17 mouse cellular contexts compared by ENCODE assay signal in genomic region chr3:97313431-97313830, GRCm38 (mm10). TPM values are rescaled to one million over a fixed set of nuclear protein-coding genes. Genes with fewer than 3 reads are reported as not detected.
DNase-seq lines count a peak whose midpoint lies in the region; ATAC-seq and TF ChIP-seq lines count a peak whose summit lies in the region.
"Had no signal": no experiment of that assay in that cellular context is flagged by ENCODE, and none has a peak within 500 bp of the region (broad histone marks: within the 10 kb centered on the region; RNA-seq: fewer than 3 reads in every experiment).

No protein-coding gene starts in this region.

- no peak for TF ChIP-seq EP300 in lung, postnatal 0 days (IDR thresholded peaks at IDR 0.05)

- peak overlapping the region; percentile 79 for H3K27ac ChIP-seq in hindbrain, embryonic 10.5 days
- H3K27ac ChIP-seq in hindbrain, embryonic 16.5 days (ENCODE audit: low read depth, low read length), result no peak overlapping the region
- H3K27ac ChIP-seq in embryonic facial prominence, embryonic 12.5 days, result no peak overlapping the region
- H3K27ac ChIP-seq in limb, embryonic 10.5 days, result peak overlapping the region; percentile 65
- no peak overlapping the region for H3K27ac ChIP-seq in lung, postnatal 0 days (ENCODE audit: low read length)
- H3K27ac ChIP-seq: macrophage; neural tube, embryonic 12.5 days; stomach, postnatal 0 days had no signal

- H3K4me1 ChIP-seq in hindbrain, embryonic 10.5 days (replicated peaks), result peaks cover 47% of the 10 kb centered on the region
- peaks cover 15% of the 10 kb centered on the region for H3K4me1 ChIP-seq in hindbrain, embryonic 16.5 days (ENCODE audit: control insufficient read depth, insufficient read depth, low read depth, low read length)
- peaks cover 20% of the 10 kb centered on the region for H3K4me1 ChIP-seq in embryonic facial prominence, embryonic 12.5 days
- peaks cover 37% of the 10 kb centered on the region for H3K4me1 ChIP-seq in limb, embryonic 10.5 days
- peaks cover 10% of the 10 kb centered on the region; the same call in 1 of the 2 replicates for H3K4me1 ChIP-seq in lung, postnatal 0 days (ENCODE audit: insufficient read depth, low read depth, low read length)

- DNase-seq in hindbrain, embryonic 10.5 days (ENCODE audit: low spot score), result peak; percentile 47
- no peak for DNase-seq in limb, embryonic 10.5 days (ENCODE audit: low spot score)
- DNase-seq in retina, postnatal 1 day, result peak; percentile 62
- DNase-seq in lung, postnatal 0 days (ENCODE audit: low spot score), result no peak
- no peak for DNase-seq in gastrocnemius, postnatal 25 days
- DNase-seq: adrenal gland, postnatal 10 days; cerebellum, postnatal 25 days; kidney, postnatal 25 days; liver, postnatal 0 days; thymus, postnatal 4 days had no signal

- H3K4me2 ChIP-seq in hindbrain, embryonic 16.5 days (ENCODE audit: low read length), result no peak overlapping the region
- no peak overlapping the region for H3K4me2 ChIP-seq in embryonic facial prominence, embryonic 12.5 days (replicated peaks)
- H3K4me2 ChIP-seq in lung, postnatal 0 days (replicated peaks; ENCODE audit: low read depth, low read length), result no peak overlapping the region
- H3K4me2 ChIP-seq: neural tube, embryonic 12.5 days had no signal

- WGBS in hindbrain, embryonic 10.5 days, result 56% methylated on average over 2 of the region's 2 CpGs
- 58% methylated on average over 2 of the region's 2 CpGs for WGBS in hindbrain, embryonic 16.5 days
- 62% methylated on average over 2 of the region's 2 CpGs for WGBS in embryonic facial prominence, embryonic 12.5 days
- WGBS in limb, embryonic 10.5 days, result 77% methylated on average over 2 of the region's 2 CpGs
- WGBS in lung, postnatal 0 days, result 78% methylated on average over 2 of the region's 2 CpGs

- peaks cover 6% of the 10 kb centered on the region for H3K9me3 ChIP-seq in hindbrain, embryonic 10.5 days
- H3K9me3 ChIP-seq in hindbrain, embryonic 16.5 days (ENCODE audit: control insufficient read depth, low read length), result no peaks in the 10 kb centered on the region
- H3K9me3 ChIP-seq in embryonic facial prominence, embryonic 12.5 days, result no peaks in the 10 kb centered on the region
- H3K9me3 ChIP-seq in limb, embryonic 10.5 days (replicated peaks), result no peaks in the 10 kb centered on the region
- H3K9me3 ChIP-seq in lung, postnatal 0 days (ENCODE audit: low read length), result no peaks in the 10 kb centered on the region
- H3K9me3 ChIP-seq: neural tube, embryonic 12.5 days had no signal

- peaks cover 18% of the 10 kb centered on the region for H3K27me3 ChIP-seq in hindbrain, embryonic 10.5 days (ENCODE audit: insufficient read depth, poor library complexity, severe bottlenecking)
- no peaks in the 10 kb centered on the region for H3K27me3 ChIP-seq in hindbrain, embryonic 16.5 days (replicated peaks; ENCODE audit: control insufficient read depth, insufficient read depth, low read length)
- no peaks in the 10 kb centered on the region for H3K27me3 ChIP-seq in embryonic facial prominence, embryonic 12.5 days
- H3K27me3 ChIP-seq in limb, embryonic 10.5 days (ENCODE audit: low read depth, poor library complexity, severe bottlenecking), result peaks cover 20% of the 10 kb centered on the region
- no peaks in the 10 kb centered on the region for H3K27me3 ChIP-seq in lung, postnatal 0 days (replicated peaks; ENCODE audit: insufficient read depth, low read length)
- H3K27me3 ChIP-seq: neural tube, embryonic 12.5 days had no signal

- no peak for TF ChIP-seq CTCF in lung, postnatal 0 days (IDR thresholded peaks at IDR 0.05)

- no peaks in the 10 kb centered on the region for H3K36me3 ChIP-seq in hindbrain, embryonic 10.5 days
- H3K36me3 ChIP-seq in hindbrain, embryonic 16.5 days (ENCODE audit: control insufficient read depth, insufficient read depth, low read length), result no peaks in the 10 kb centered on the region
- H3K36me3 ChIP-seq in embryonic facial prominence, embryonic 12.5 days, result no peaks in the 10 kb centered on the region
- no peaks in the 10 kb centered on the region for H3K36me3 ChIP-seq in limb, embryonic 10.5 days
- no peaks in the 10 kb centered on the region for H3K36me3 ChIP-seq in lung, postnatal 0 days (ENCODE audit: insufficient read depth, low read length)
- H3K36me3 ChIP-seq: neural tube, embryonic 12.5 days had no signal

- no peak for ATAC-seq in hindbrain, embryonic 16.5 days
- 0 out of 2 replicates have a peak, but pooled peaks have one; percentile 49 for ATAC-seq in embryonic facial prominence, embryonic 12.5 days (ENCODE audit: insufficient number of reproducible peaks, insufficient read depth, low FRiP score, low TSS enrichment)
- no peak for ATAC-seq in lung, postnatal 0 days
- ATAC-seq: intestine, postnatal 0 days; liver, postnatal 0 days had no signal

- H3K9ac ChIP-seq in hindbrain, embryonic 16.5 days (ENCODE audit: low read depth, low read length), result no peak overlapping the region
- no peak overlapping the region for H3K9ac ChIP-seq in embryonic facial prominence, embryonic 12.5 days
- no peak overlapping the region for H3K9ac ChIP-seq in lung, postnatal 0 days (replicated peaks; ENCODE audit: low read depth)
- H3K9ac ChIP-seq: liver, postnatal 0 days; neural tube, embryonic 12.5 days had no signal

- no peak overlapping the region for H3K4me3 ChIP-seq in hindbrain, embryonic 10.5 days
- H3K4me3 ChIP-seq in hindbrain, embryonic 16.5 days (ENCODE audit: low read length), result no peak overlapping the region
- no peak overlapping the region for H3K4me3 ChIP-seq in embryonic facial prominence, embryonic 12.5 days
- H3K4me3 ChIP-seq in limb, embryonic 10.5 days, result no peak overlapping the region
- no peak overlapping the region for H3K4me3 ChIP-seq in lung, postnatal 0 days (ENCODE audit: low read depth, low read length)
- H3K4me3 ChIP-seq: erythroblast, embryonic 14.5 days; neural tube, embryonic 12.5 days had no signal

RNA-seq across cellular contexts. Expression of gene Bcl9, which starts 15.7 kb away (rescaled TPM):
- polyA plus RNA-seq in hindbrain, embryonic 10.5 days (2016; fragmentation: Nextera tagmentation; extraction: Ambion mirVana), result 52.3 and 71.6 TPM in 2 replicates
- 57.4 and 68.0 TPM in 2 replicates for polyA plus RNA-seq in hindbrain, embryonic 16.5 days (2015; fragmentation: Nextera tagmentation; extraction: Ambion mirVana)
- polyA plus RNA-seq in embryonic facial prominence, embryonic 12.5 days (2016; fragmentation: Nextera tagmentation; extraction: Ambion mirVana), result 82.4 and 84.9 TPM in 2 replicates
- polyA plus RNA-seq in limb, embryonic 10.5 days (2016; fragmentation: Nextera tagmentation; extraction: Ambion mirVana), result 63.0 and 74.2 TPM in 2 replicates
- 26.6 and 27.1 TPM in 2 replicates for polyA plus RNA-seq in lung, postnatal 0 days (2015; fragmentation: Nextera tagmentation; extraction: Ambion mirVana)
- total RNA-seq in gastrocnemius, postnatal 25 days (2021), result 1 to 10 TPM; 2.7 to 2.9 TPM

Comparison
In these comparisons a context has a peak if more than half of its experiments do, and no peak if none do; other contexts are left out.
1. H3K27ac ChIP-seq: peak in hindbrain, embryonic 10.5 days (single experiment) and limb, embryonic 10.5 days (single experiment); none in hindbrain, embryonic 16.5 days (single experiment), embryonic facial prominence, embryonic 12.5 days (single experiment) and lung, postnatal 0 days (single experiment).
2. DNase-seq: peak in hindbrain, embryonic 10.5 days (single experiment) and retina, postnatal 1 day (single experiment); none in limb, embryonic 10.5 days (single experiment), lung, postnatal 0 days (single experiment) and gastrocnemius, postnatal 25 days (single experiment).